Mouse (Mus musculus): ENCODE results near the gene F2rl1. TPM values are rescaled to one million over a fixed set of nuclear protein-coding genes. Genes with fewer than 3 reads are reported as not detected.

F2rl1 gene
- total RNA-seq, 2 experiments from 2014 or later: 0.49 to 0.61 TPM

DNA sequence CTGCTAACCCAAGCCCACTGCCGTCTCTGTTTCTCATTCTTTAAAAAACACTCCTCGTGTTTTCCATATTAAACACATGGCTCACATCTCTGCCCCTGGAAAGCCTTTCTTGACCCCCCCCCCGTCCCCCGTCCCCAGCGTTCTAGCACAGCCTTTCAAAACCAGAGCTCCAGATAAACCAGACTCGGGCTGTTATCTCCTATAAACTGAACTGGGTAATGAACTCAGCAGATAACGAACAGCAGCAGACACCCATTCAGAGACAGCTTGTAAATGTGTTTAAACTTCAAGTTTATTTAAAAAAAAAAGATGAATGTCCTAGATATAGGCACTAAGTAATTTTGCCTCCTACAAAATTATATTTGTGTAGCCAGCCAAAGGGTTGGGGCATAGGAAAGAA lies 49.9 kb downstream of the F2rl1 start:
- intact Hi-C loops (cut with DNase I): no loop called here
- no peak for DNase-seq

DNA sequence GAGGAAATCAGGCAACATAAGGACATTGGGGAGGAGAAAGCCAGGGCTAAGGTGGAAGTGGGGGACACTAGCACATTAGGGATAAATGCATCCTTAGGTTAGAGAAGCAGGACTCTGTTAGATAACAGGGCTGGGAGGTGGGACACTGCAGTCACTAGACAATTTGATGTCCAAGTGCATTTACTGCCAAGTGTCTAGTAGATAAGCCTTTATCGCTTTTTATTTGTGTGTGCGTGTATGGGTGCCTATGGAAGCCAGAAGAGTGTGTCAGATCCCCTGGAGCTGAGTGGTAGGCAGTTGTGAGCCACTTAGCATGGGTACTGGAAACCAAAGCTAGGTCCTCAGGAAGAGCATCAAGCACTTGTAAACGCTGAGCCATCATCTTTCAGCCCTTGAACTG lies 50.7 kb downstream of the F2rl1 start:
- intact Hi-C loops (cut with DNase I): no loop called here
- DNase-seq: no peak

DNA sequence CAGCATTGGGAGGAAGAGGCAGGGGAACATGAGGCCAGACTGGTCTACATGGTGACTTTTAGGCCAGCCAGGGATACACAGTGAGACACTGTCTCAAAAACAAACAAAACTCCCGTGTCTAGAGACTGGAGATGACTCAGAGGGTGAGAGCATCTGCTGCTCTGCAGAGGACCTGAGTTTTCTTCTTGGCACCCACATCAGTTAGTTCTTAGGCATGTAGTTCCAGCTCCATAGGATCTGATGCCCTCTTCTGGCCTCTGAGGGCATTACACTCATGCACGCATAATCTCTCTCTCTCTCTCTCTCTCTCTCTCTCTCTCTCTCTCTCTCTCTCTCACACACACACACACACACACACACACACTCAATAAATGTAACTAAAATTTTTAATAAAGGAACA lies 54.1 kb downstream of the F2rl1 start:
- no peak for DNase-seq
- intact Hi-C loops (cut with DNase I): loop anchor here (2.0 kb wide), 1 partner anchor 80 kb away; no protein-coding TSS in a partner anchor

Other genes with a start within 250 kb of the F2rl1 start
- 10 to 100 TPM; 14.3 to 17.2 TPM for gene Zbed3, start 201.6 kb downstream of the F2rl1 start, total RNA-seq (2021)
- gene Aggf1, start 149.9 kb downstream of the F2rl1 start, total RNA-seq (2021): 10 to 100 TPM; 20.6 to 22.1 TPM
- not detected for gene Crhbp, start 80.3 kb downstream of the F2rl1 start, total RNA-seq (2021)
- not detected for gene S100z, start 46.5 kb downstream of the F2rl1 start, total RNA-seq (2021)
- gene F2r, start 93.3 kb upstream of the F2rl1 start, total RNA-seq (2021): 10 to 100 TPM; 20.0 to 25.3 TPM
- gene F2rl2, start 171.6 kb upstream of the F2rl1 start, total RNA-seq (2021): under 1 TPM in 1 of 2 experiments, not detected in 1; 0.11 TPM

Data from heart, postnatal 36 days (tissue).